Mouse (Mus musculus) liver, adult 2 months (tissue): ENCODE results near the gene Acpp. TPM values are rescaled to one million over a fixed set of nuclear protein-coding genes. Genes with fewer than 3 reads are reported as not detected.
"Not testable (repeated sequence)": the region's sequence is repeated elsewhere in the genome, so short reads cannot be mapped to it uniquely, and the experiment has no call there.

Source experiments
- DNase-seq: peaks from one replicate; pipeline ENCODE4 v3.0.0-alpha.2; 2011; ENCODE audit warnings: low read depth, low spot score; ENCODE audit errors: extremely low read depth
- H3K27ac ChIP-seq: fragments of 200-500 bp; replicated peaks from 2 replicates; pipeline ENCODE4 v1.5.1; 2012; ENCODE audit warnings: low read depth, mild to moderate bottlenecking, control low read depth, inconsistent platforms, low read length; ENCODE audit not compliant: insufficient read depth
- H3K27me3 ChIP-seq: fragments of 200-500 bp; 2 replicates; pipeline ENCODE4 v1.6.1; 2012; ENCODE audit warnings: mild to moderate bottlenecking, moderate library complexity, low read length, inconsistent platforms; ENCODE audit not compliant: control insufficient read depth, insufficient read depth
- H3K36me3 ChIP-seq: fragments of 200-500 bp; 2 replicates; pipeline ENCODE4 v1.6.1; 2012; ENCODE audit warnings: low read length, inconsistent platforms; ENCODE audit not compliant: control insufficient read depth, insufficient read depth
- H3K4me1 ChIP-seq: fragments of 200-500 bp; 2 replicates; pipeline ENCODE4 v1.6.1; 2011; ENCODE audit warnings: low read length; ENCODE audit not compliant: control insufficient read depth, insufficient read depth
- H3K4me3 ChIP-seq: fragments of 200-500 bp; 2 replicates; pipeline ENCODE4 v1.5.1; 2011; ENCODE audit warnings: low read depth, mild to moderate bottlenecking, control low read depth, low read length, moderate library complexity; ENCODE audit not compliant: insufficient read depth
- H3K79me2 ChIP-seq: fragments of 200-500 bp; 2 replicates; pipeline ENCODE4 v1.6.1; 2012; ENCODE audit warnings: inconsistent platforms, mild to moderate bottlenecking, low read length, moderate library complexity; ENCODE audit not compliant: control insufficient read depth, insufficient read depth
- H3K9ac ChIP-seq: fragments of 200-500 bp; 2 replicates; pipeline ENCODE4 v1.6.1; 2012; ENCODE audit warnings: low read depth, mild to moderate bottlenecking, control low read depth, inconsistent platforms, low read length
- CTCF ChIP-seq: fragments of 200-500 bp; IDR thresholded peaks from 2 replicates; pipeline ENCODE4 v1.5.1; 2011; ENCODE audit warnings: low read depth, low read length, control low read depth
- POLR2A ChIP-seq: fragments of 200-500 bp; IDR thresholded peaks from 2 replicates; pipeline ENCODE4 v1.6.1; 2011; ENCODE audit warnings: low read length, control low read depth; ENCODE audit not compliant: insufficient read depth; ENCODE audit errors: extremely low read depth
- WGBS: fragments of 180-500 bp; shearing (Covaris S2); methylation state at CpG from one replicate; pipeline ENCODE4 v1.1.7; 2018; 5-methylcytosine and 5-hydroxymethylcytosine counted together
- polyA plus RNA-seq: library from polyadenylated mRNA; depleted of rRNA; stranded (reverse); fragments of >200 nt; gene quantifications from 2 replicates; pipeline ENCODE4 v1.2.3, GENCODE M21; 2012
- total RNA-seq: library from RNA; depleted of rRNA; stranded (reverse); fragments of >200 nt; gene quantifications from 2 replicates; pipeline ENCODE4 v1.2.3, GENCODE M21; 2014

Gene Acpp
- total and polyA plus RNA-seq, 2 experiments, result 3.0 to 4.5 TPM

DNA sequence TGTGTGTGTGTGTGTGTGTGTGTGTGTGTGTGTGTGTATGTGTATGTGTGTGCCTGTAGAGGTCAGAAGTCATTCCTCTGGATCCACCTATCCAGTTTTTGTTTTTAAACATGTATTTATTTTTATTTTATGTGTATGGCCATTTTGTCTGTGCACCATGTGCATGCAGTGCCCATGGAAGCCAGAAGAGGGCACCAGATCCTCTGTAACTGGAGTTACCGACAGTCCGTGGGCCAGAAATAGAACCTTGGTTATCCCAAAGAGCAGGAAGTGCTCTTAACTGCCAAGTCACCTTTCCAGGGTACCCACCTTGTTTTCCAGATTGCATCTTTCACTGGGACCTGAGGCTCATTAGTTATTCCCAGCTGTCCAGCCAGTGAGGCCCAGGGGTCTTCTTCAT lies 29.4 kb upstream of the Acpp start:
- Histone ChIP-seq H3K27me3 (no peaks in the 10 kb centered on the region), H3K79me2 (no peaks in the 10 kb centered on the region), H3K4me3 (no peak overlapping the region), H3K4me1 (no peaks in the 10 kb centered on the region), H3K9ac (no peak overlapping the region), H3K36me3 (no peaks in the 10 kb centered on the region), H3K27ac (no peak overlapping the region)
- DNase-seq, result no peak
- TF ChIP-seq CTCF, result no peak
- TF ChIP-seq POLR2A, result no peak
- WGBS, result 78% methylated on average over 2 of the region's 2 CpGs

DNA sequence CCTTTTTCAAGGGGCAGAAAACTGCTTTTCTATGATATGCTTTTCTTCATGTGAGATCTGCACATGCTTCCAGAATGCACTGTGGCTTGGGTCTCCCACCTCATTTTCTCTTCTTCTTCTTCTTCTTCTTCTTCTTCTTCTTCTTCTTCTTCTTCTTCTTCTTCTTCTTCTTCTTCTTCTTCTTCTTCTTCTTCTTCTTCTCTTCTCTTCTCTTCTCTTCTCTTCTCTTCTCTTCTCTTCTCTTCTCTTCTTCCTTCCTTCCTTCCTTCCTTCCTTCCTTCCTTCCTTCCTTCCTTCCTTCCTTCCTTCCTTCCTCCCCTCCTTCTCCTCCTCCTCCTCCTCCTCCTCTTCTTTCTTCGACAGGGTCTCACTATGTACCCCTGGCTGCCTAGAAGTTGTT lies 24.4 kb upstream of the Acpp start:
- H3K4me3 ChIP-seq, H3K9ac ChIP-seq, H3K4me1 ChIP-seq, DNase-seq, H3K27ac ChIP-seq, H3K27me3 ChIP-seq, H3K36me3 ChIP-seq, H3K79me2 ChIP-seq: not testable (repeated sequence)
- 89% methylated on average over 1 of the region's 1 CpGs for WGBS

DNA sequence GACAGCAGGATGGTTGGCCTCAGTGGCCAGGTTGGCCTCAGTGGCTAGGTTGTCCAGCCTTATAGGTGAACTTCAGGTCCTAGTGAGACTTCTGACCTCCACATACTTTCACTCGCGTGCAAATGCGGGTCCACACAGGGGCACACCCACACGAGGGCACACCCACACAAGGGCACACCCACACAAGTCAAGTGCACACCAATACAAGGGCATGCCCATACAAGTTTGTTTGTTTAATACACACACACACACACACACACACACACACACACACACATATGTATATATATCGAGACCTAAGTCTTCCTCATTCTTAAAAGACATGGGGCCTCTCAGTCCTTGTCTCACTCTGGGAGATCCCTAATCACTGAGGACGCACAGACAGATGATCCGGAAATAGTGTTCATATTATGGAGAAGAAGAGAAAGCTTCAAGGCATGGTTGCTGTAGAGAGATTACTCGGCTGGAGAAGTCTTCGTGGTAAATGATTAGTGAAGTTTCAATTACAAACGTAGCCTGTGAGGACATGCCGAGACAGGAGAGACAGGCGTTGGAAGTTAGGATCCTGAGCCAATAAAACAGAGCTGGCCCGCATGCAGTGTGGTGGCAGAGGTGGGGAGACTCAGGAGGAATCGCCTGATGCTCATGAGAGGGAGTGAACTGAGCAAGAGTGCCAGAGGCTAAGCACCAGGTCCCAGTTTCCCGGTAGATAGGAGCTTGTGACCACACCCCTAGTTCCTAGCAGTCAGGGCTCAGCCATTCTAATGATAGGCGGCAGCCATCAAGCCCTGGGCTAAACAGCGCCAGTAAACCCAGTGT lies 23.7 kb upstream of the Acpp start:
- Histone ChIP-seq H3K27ac (no peak overlapping the region), H3K9ac (no peak overlapping the region), H3K4me1 (no peaks in the 10 kb centered on the region), H3K36me3 (no peaks in the 10 kb centered on the region), H3K27me3 (no peaks in the 10 kb centered on the region; the same call in 1 of the 2 replicates), H3K79me2 (no peaks in the 10 kb centered on the region), H3K4me3 (no peak overlapping the region)
- WGBS, result 53% methylated on average over 17 of the region's 17 CpGs
- no peak for TF ChIP-seq CTCF
- peak; percentile 59 for DNase-seq

DNA sequence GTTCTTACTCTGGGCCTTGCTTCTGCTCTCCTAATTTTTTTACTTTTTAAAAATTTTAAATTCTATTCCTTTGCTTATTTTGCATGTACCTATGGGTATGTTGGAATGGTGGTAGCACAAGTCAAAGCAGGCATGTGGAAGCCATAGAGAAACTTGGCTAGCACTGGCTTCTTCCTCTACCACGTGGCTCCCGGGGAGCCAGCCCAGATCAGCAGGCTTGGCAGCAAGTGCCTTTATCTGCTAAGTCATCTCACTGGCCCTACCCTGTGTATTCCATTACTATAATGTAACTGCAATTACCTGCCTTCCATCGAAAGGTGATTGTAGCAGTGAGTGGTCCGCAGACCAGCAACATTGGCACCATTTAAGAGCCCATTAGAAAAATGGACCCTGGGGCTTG lies 22.8 kb upstream of the Acpp start:
- TF ChIP-seq POLR2A, result no peak
- no peaks in the 10 kb centered on the region for H3K36me3 ChIP-seq
- H3K27me3 ChIP-seq, result no peaks in the 10 kb centered on the region; the same call in 1 of the 2 replicates
- no peaks in the 10 kb centered on the region for H3K79me2 ChIP-seq
- no peak overlapping the region for H3K27ac ChIP-seq
- no peak overlapping the region for H3K9ac ChIP-seq
- 89% methylated on average over 4 of the region's 4 CpGs for WGBS
- DNase-seq, result peak; percentile 6
- peaks cover 3% of the 10 kb centered on the region; the same call in 1 of the 2 replicates for H3K4me1 ChIP-seq
- H3K4me3 ChIP-seq, result no peak overlapping the region

DNA sequence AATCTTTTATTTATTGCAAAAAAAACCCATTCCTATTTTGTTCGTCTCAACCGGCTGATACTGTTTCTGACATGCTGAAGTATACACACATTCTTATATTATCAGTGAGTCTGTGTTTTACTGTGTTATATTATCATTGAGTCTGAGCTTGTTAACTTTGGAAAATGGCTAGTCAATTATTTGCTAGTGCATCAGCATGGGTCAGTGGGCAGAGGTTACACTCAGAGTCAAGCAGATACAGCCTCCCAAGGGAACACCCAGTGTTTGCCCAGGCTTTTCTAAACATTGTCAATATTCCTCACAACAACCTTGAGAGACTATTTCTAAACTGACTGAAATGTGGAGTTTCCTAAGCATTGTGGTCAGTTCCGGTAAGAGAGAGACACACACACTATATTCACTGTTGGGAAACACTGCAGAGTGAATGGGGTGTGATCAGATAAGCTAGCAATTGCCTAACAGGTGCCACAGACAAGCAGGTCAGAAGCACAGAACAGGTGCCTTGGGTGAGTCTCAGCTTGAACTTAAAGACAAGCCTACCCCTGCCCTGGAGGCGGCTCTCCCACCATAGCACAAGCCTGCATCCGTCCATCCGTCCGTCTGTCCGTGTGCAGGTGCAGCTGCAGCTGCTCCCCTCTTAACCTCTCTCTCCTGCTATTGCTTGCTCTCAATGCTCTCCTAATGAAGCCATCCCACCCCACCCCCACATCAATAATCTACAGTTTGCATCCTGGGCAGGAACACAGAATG lies 18.1 kb upstream of the Acpp start:
- TF ChIP-seq POLR2A (no peak), CTCF (no peak)
- Histone ChIP-seq H3K27ac (no peak overlapping the region), H3K4me1 (peaks cover 3% of the 10 kb centered on the region; the same call in 1 of the 2 replicates), H3K9ac (no peak overlapping the region), H3K27me3 (no peaks in the 10 kb centered on the region; the same call in 1 of the 2 replicates), H3K79me2 (no peaks in the 10 kb centered on the region), H3K36me3 (no peaks in the 10 kb centered on the region), H3K4me3 (no peak overlapping the region)
- WGBS, result 37% methylated on average over 8 of the region's 8 CpGs
- peak; percentile 82 for DNase-seq

DNA sequence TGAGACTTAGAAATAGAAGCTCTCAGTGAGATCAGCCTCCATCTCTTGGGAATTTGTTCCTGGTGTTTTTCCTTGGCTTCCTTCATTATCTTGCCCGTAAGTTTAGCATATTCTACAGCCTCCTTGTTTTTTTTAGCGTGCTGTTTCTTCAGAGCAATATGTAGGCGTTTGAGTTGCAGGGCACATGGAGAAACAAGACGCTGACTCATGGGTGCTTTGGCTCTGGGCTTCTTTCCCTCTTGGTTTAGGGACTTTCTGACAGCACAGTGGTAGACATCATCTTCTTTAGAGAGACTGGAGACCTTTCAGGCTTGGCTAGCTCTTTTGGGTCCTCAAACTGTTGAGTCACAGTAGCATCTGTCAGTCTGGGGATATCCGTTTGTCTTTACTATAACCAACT lies 6.6 kb upstream of the Acpp start:
- DNase-seq, result no peak
- no peak overlapping the region for H3K4me3 ChIP-seq
- no peak for TF ChIP-seq POLR2A
- no peak for TF ChIP-seq CTCF
- no peaks in the 10 kb centered on the region for H3K36me3 ChIP-seq
- H3K79me2 ChIP-seq, result no peaks in the 10 kb centered on the region
- H3K27ac ChIP-seq, result no peak overlapping the region
- no peaks in the 10 kb centered on the region for H3K4me1 ChIP-seq
- no peak overlapping the region for H3K9ac ChIP-seq
- WGBS, result 88% methylated on average over 5 of the region's 5 CpGs
- no peaks in the 10 kb centered on the region for H3K27me3 ChIP-seq
